Mouse (Mus musculus): ENCODE measurements around the gene Zmynd15. TPM values are rescaled to one million over a fixed set of nuclear protein-coding genes. Genes with fewer than 3 reads are reported as not detected.

Gene Zmynd15
- polyA plus RNA-seq, 1 experiment: 7.1 TPM

DNA sequence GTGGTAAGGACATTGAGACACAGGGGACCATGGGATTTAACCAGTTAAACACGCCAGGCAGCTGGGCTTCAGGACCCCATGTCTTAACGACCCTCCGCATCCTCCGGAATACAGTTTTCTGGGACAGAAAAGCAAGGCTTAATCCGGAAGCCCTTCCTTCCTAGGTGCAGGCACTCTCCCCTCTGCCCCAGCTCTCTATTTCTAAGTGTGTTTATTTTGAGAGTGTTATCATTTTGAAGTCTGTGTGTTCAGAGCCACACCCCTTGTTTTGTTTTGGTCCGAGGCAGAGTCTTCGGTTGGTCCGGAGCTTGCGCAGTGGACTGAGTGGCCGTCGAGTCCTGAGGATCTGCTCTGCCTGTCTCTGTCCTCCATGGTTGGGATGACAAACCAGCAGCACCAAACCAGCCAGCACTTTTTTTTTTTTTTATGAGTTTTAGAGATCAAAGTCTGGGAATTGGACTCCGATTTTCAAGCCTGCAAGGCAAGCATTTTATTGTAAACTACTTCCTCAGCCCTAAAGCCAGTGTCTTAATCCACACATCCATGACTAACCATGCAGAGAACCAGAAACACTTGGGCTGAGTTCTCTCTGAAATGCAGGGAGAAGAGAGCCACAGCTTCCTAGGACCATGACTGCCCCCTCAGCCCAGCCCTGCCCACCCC is 15.8 kb downstream of the Zmynd15 start:
- Histone ChIP-seq H3K4me3 (ENCODE audit: low read depth, low read length) (no peak overlapping the region), H3K36me3 (ENCODE audit: control insufficient read depth, insufficient read depth, low read length) (no peaks in the 10 kb centered on the region), H3K27me3 (ENCODE audit: control insufficient read depth, insufficient read depth, low read length) (no peaks in the 10 kb centered on the region), H3K4me1 (ENCODE audit: control insufficient read depth, insufficient read depth, insufficient read length, low read length) (peaks cover 9% of the 10 kb centered on the region), H3K27ac (ENCODE audit: insufficient read depth, low read depth, low read length) (peak overlapping the region; percentile 93)
- no peak for TF ChIP-seq POLR2A (IDR thresholded peaks at IDR 0.05; ENCODE audit: low read depth, low read length)
- TF ChIP-seq CTCF (IDR thresholded peaks at IDR 0.05; ENCODE audit: extremely low read depth, insufficient read length, insufficient replicate concordance, low read depth, low read length): no peak
- WGBS: 25% methylated on average over 12 of the region's 12 CpGs

DNA sequence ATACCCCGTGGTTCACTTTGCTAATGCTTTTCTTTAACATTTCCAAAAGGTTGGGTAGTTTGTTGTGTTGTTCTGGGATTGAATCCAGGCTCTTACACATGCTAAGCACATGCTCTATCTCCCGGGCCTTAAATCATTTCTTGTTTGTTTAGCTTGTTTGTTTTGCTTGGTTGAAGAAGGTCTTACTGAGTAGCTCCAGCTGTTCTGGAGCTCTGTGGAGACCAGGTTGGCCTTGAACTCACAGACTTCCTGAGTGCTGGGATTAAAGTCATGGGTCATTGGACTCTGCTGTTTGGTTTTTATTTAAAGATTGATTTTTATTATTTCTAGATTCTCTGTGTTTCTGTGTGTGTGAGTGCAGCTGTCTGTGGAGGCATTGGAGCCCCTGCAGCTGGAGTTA is 26.3 kb downstream of the Zmynd15 start:
- Histone ChIP-seq H3K36me3 (ENCODE audit: control insufficient read depth, insufficient read depth, low read length) (no peaks in the 10 kb centered on the region), H3K4me3 (ENCODE audit: low read depth, low read length) (no peak overlapping the region), H3K4me1 (ENCODE audit: control insufficient read depth, insufficient read depth, insufficient read length, low read length) (peaks cover 2% of the 10 kb centered on the region; the same call in 1 of the 2 replicates), H3K27ac (ENCODE audit: insufficient read depth, low read depth, low read length) (no peak overlapping the region), H3K27me3 (ENCODE audit: control insufficient read depth, insufficient read depth, low read length) (no peaks in the 10 kb centered on the region)
- 45% methylated on average over 2 of the region's 2 CpGs for whole genome bisulfite sequencing
- no peak for TF ChIP-seq POLR2A (IDR thresholded peaks at IDR 0.05; ENCODE audit: low read depth, low read length)

DNA sequence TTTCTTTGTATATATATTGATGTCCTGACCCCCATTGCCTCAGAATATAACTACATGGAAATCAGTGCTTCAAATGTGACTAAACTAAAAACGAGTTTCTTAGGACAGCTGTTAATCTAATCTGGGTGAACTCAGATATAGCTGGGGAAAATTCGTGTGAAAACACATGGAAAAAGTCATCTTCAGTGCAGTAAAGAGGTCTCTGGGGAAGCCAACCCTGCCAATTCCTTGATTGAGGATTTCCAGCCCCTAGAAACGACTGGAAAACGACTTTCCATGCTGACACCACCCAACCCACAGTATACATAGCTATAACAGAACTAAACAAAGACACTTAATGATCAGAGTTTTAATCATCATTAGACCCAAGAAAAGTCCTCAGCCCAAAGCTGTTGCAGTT is 28.6 kb downstream of the Zmynd15 start:
- TF ChIP-seq POLR2A (IDR thresholded peaks at IDR 0.05; ENCODE audit: low read depth, low read length) (no peak), CTCF (IDR thresholded peaks at IDR 0.05; ENCODE audit: extremely low read depth, insufficient read length, insufficient replicate concordance, low read depth, low read length) (no peak)
- H3K36me3 ChIP-seq (ENCODE audit: control insufficient read depth, insufficient read depth, low read length): no peaks in the 10 kb centered on the region
- no peaks in the 10 kb centered on the region for H3K27me3 ChIP-seq (ENCODE audit: control insufficient read depth, insufficient read depth, low read length)
- no peak overlapping the region for H3K4me3 ChIP-seq (ENCODE audit: low read depth, low read length)
- WGBS: 57% methylated on average over 4 of the region's 4 CpGs
- no peak overlapping the region for H3K27ac ChIP-seq (ENCODE audit: insufficient read depth, low read depth, low read length)
- H3K4me1 ChIP-seq (ENCODE audit: control insufficient read depth, insufficient read depth, insufficient read length, low read length): no peaks in the 10 kb centered on the region; the same call in 1 of the 2 replicates

DNA sequence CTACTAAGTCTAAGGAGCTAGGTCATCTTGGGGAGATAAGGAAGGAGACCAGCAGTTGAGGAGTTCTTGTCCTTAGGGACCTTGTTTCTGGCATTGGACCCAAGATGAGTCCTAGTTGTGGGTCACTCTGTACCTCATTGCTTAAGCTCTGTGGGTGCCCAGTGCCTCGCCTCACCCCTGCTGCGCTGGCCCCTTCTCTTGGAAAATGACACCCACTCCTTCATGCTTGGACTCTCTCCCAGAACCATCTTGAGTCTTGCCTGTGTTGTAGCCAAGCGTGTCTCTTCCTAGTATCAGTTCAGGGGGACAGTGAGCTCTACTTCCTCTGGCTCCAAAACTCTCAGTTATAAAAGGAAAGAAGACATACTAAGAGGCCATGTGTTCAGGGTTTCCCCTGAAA is 29.9 kb downstream of the Zmynd15 start:
- 83% methylated on average over 3 of the region's 3 CpGs for WGBS
- Histone ChIP-seq H3K36me3 (ENCODE audit: control insufficient read depth, insufficient read depth, low read length) (no peaks in the 10 kb centered on the region), H3K4me3 (ENCODE audit: low read depth, low read length) (no peak overlapping the region), H3K27ac (ENCODE audit: insufficient read depth, low read depth, low read length) (peak overlapping the region; percentile 74), H3K4me1 (ENCODE audit: control insufficient read depth, insufficient read depth, insufficient read length, low read length) (peaks cover 5% of the 10 kb centered on the region; the same call in 1 of the 2 replicates), H3K27me3 (ENCODE audit: control insufficient read depth, insufficient read depth, low read length) (no peaks in the 10 kb centered on the region)
- TF ChIP-seq POLR2A (IDR thresholded peaks at IDR 0.05; ENCODE audit: low read depth, low read length) (no peak), CTCF (IDR thresholded peaks at IDR 0.05; ENCODE audit: extremely low read depth, insufficient read length, insufficient replicate concordance, low read depth, low read length) (no peak)

DNA sequence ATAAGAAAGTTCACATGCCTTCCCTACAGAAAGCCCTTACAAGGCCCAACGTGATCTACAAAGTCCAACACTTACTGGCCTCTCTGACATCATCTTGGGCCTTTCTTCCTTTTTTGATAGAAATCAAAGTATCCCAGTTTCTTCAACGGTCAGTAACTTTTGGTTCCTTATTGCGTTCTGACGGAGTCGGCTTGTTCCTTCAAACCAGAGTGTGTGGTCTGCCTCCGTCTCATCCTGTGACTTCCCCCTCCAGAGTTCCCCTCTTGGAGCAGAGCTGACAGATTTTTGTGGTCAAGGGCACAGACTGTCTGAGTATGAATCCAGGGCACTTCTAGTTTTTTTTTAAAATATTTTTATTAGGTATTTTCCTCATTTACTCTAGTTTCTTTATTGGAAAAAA is 30.5 kb downstream of the Zmynd15 start:
- H3K27ac ChIP-seq (ENCODE audit: insufficient read depth, low read depth, low read length): peak overlapping the region; percentile 74
- WGBS: 72% methylated on average over 6 of the region's 6 CpGs

GRCm38 (mm10) chr11:70499566-70500475 is 40.6 kb downstream of the Zmynd15 start:
- TF ChIP-seq CTCF (IDR thresholded peaks at IDR 0.05; ENCODE audit: extremely low read depth, insufficient read length, insufficient replicate concordance, low read depth, low read length): no peak
- no peak for TF ChIP-seq POLR2A (IDR thresholded peaks at IDR 0.05; ENCODE audit: low read depth, low read length)
- H3K4me1 ChIP-seq (ENCODE audit: control insufficient read depth, insufficient read depth, insufficient read length, low read length): peaks cover 23% of the 10 kb centered on the region
- H3K27ac ChIP-seq (ENCODE audit: insufficient read depth, low read depth, low read length): peak overlapping the region; percentile 83
- H3K4me3 ChIP-seq (ENCODE audit: low read depth, low read length): no peak overlapping the region
- no peaks in the 10 kb centered on the region for H3K27me3 ChIP-seq (ENCODE audit: control insufficient read depth, insufficient read depth, low read length)
- WGBS: 39% methylated on average over 14 of the region's 14 CpGs
- H3K36me3 ChIP-seq (ENCODE audit: control insufficient read depth, insufficient read depth, low read length): no peaks in the 10 kb centered on the region

More for the DNA sequence above, 30.5 kb downstream of the Zmynd15 start:
- TF ChIP-seq CTCF (IDR thresholded peaks at IDR 0.05; ENCODE audit: extremely low read depth, insufficient read length, insufficient replicate concordance, low read depth, low read length) (no peak), POLR2A (IDR thresholded peaks at IDR 0.05; ENCODE audit: low read depth, low read length) (no peak)
- H3K27me3 ChIP-seq (ENCODE audit: control insufficient read depth, insufficient read depth, low read length): no peaks in the 10 kb centered on the region
- peaks cover 7% of the 10 kb centered on the region; the same call in 1 of the 2 replicates for H3K4me1 ChIP-seq (ENCODE audit: control insufficient read depth, insufficient read depth, insufficient read length, low read length)
- no peaks in the 10 kb centered on the region for H3K36me3 ChIP-seq (ENCODE audit: control insufficient read depth, insufficient read depth, low read length)
- H3K4me3 ChIP-seq (ENCODE audit: low read depth, low read length): no peak overlapping the region

DNA sequence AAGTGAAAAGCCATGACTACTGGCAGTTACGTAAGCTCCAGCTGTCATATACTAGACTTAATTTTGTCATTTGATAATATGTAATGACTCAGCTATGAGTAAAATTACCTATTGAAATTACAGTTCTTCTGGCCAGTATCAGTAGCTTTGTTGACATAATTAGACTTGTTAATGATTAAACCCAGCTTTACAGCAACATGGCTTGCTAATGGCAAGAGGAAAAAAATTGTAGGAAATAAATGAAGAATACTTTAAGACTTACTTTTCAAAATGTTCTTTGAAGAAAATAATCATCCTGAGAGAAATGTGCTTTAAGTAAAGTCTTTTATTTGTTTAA is 41.2 kb downstream of the Zmynd15 start:
- no peaks in the 10 kb centered on the region for H3K27me3 ChIP-seq (ENCODE audit: control insufficient read depth, insufficient read depth, low read length)
- H3K4me3 ChIP-seq (ENCODE audit: low read depth, low read length): no peak overlapping the region
- no peak overlapping the region for H3K27ac ChIP-seq (ENCODE audit: insufficient read depth, low read depth, low read length)
- H3K36me3 ChIP-seq (ENCODE audit: control insufficient read depth, insufficient read depth, low read length): no peaks in the 10 kb centered on the region
- 38% methylated on average over 1 of the region's 1 CpGs for WGBS
- H3K4me1 ChIP-seq (ENCODE audit: control insufficient read depth, insufficient read depth, insufficient read length, low read length): peaks cover 24% of the 10 kb centered on the region
- TF ChIP-seq CTCF (IDR thresholded peaks at IDR 0.05; ENCODE audit: extremely low read depth, insufficient read length, insufficient replicate concordance, low read depth, low read length): no peak
- no peak for TF ChIP-seq POLR2A (IDR thresholded peaks at IDR 0.05; ENCODE audit: low read depth, low read length)
